Mouse (Mus musculus) midbrain, embryonic 15.5 days (tissue): ENCODE measurements at regions not wholly inside any gene's neighbourhood (a gene's known extent, or its start where the extent isn't known, plus 50 kb on each side); places are given as distances from the start of the nearest gene placed in this dataset.

Experiments
- ATAC-seq: fragments of 200-750 bp; cut with Nextera tagmentation; replicated peaks from 2 replicates; pipeline ENCODE4 v1.8.0; 2017; ENCODE audit warnings: moderate TSS enrichment
- H3K27ac ChIP-seq: fragments of 300-500 bp; sonication (generic); 2 replicates; pipeline ENCODE4 v1.5.1; 2015; ENCODE audit warnings: mild to moderate bottlenecking, inconsistent platforms
- H3K27me3 ChIP-seq: fragments of 300-500 bp; sonication (generic); replicated peaks from 2 replicates; pipeline ENCODE4 v1.6.1; 2015; ENCODE audit warnings: inconsistent platforms
- H3K36me3 ChIP-seq: fragments of 300-500 bp; sonication (generic); replicated peaks from 2 replicates; pipeline ENCODE4 v1.6.1; 2015; ENCODE audit warnings: inconsistent platforms
- H3K4me1 ChIP-seq: fragments of 300-500 bp; sonication (generic); 2 replicates; pipeline ENCODE4 v1.6.1; 2015; ENCODE audit warnings: inconsistent platforms
- H3K4me2 ChIP-seq: fragments of 300-500 bp; sonication (generic); 2 replicates; pipeline ENCODE4 v1.6.1; 2015; ENCODE audit warnings: inconsistent platforms, mild to moderate bottlenecking, moderate library complexity
- H3K4me3 ChIP-seq: fragments of 300-500 bp; sonication (generic); 2 replicates; pipeline ENCODE4 v1.5.1; 2015; ENCODE audit warnings: mild to moderate bottlenecking, inconsistent platforms
- H3K9ac ChIP-seq: fragments of 300-500 bp; sonication (generic); 2 replicates; pipeline ENCODE4 v1.6.1; 2015; ENCODE audit warnings: mild to moderate bottlenecking, inconsistent platforms
- H3K9me3 ChIP-seq: fragments of 300-500 bp; sonication (generic); 2 replicates; pipeline ENCODE4 v1.6.1; 2016; ENCODE audit warnings: inconsistent platforms
- WGBS: fragments of 180-500 bp; shearing (Covaris S2); methylation state at CpG from one replicate; pipeline ENCODE4 v1.1.7; 2015; ENCODE audit warnings: mixed read lengths; 5-methylcytosine and 5-hydroxymethylcytosine counted together

DNA sequence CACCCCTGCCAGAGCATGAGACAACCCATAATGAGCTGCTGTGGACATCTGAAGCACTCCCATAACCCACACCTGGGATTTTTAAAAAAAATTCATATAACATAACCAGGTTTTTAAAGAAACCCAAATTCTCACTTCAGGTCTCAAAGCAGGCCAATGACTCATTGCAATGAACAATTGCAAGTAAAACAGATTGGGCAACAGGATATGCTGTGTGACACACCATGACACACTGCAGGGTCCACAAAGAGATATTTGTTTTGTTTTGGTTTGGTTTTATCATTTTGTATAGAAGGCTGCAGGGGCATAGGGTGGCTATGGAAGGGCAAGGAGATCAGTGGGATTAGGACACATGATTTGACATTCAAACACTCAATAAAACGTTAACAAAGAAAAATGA lies 1082.1 kb upstream of the Zeb2 start:
- Histone ChIP-seq H3K4me3 (no peak overlapping the region), H3K9ac (no peak overlapping the region), H3K27me3 (no peaks in the 10 kb centered on the region), H3K9me3 (no peaks in the 10 kb centered on the region), H3K36me3 (no peaks in the 10 kb centered on the region), H3K4me2 (no peak overlapping the region), H3K27ac (no peak overlapping the region), H3K4me1 (no peaks in the 10 kb centered on the region)
- ATAC-seq, result no peak
- 53% methylated on average over 1 of the region's 1 CpGs for WGBS

DNA sequence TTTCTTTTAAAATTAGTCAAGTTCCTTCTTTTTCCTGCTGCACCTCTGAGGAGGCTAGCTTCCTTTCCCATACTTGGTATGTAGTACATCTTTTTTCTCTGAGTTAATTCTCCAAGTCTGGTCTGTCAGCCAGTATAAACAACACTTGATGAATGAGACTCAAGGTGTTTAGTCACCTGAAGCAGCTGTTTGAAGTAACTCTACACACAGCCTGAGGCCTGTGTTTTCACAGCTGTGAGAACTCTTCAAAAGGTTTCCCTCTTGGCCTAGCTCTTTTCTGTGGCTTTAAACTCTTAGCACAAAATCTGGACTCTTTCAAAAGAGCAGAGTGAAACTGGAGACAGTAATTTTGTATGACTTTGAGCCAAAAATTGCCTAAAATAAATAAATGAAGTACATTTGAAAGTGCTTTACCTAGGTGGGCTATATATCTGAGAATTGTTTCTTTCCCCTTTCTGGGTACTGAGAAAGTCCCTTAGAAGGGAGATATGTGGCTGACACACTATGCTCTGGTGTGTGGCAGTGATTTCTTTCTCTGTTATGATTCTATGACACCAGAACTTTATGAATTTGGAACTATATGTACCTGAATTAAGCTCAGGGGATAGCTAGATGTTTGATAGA lies 1070.2 kb upstream of the Zeb2 start:
- ATAC-seq, result no peak
- Histone ChIP-seq H3K4me2 (no peak overlapping the region), H3K9ac (no peak overlapping the region), H3K27ac (no peak overlapping the region), H3K9me3 (no peaks in the 10 kb centered on the region), H3K36me3 (no peaks in the 10 kb centered on the region), H3K27me3 (no peaks in the 10 kb centered on the region), H3K4me3 (no peak overlapping the region), H3K4me1 (no peaks in the 10 kb centered on the region)

DNA sequence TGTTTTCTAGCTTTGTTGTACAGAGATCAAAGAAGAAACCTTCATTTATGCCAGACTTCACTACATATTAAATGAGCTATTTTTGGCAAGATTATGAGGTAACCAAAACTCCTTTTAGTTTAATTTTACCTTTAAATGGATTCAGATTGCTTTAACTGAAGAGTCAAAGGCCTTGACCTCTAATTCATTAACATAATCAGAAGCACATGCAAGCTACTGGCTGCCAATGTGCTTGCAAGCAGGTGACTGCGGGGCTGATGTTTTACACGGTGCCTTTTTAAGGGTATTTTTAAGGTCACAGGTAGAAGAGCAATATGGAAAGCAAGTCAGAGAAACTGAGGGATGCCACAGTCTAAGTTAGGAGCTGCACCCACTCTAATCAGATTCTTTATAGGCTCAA lies 1066.0 kb upstream of the Zeb2 start:
- Histone ChIP-seq H3K9me3 (no peaks in the 10 kb centered on the region), H3K36me3 (no peaks in the 10 kb centered on the region), H3K27ac (no peak overlapping the region), H3K9ac (no peak overlapping the region), H3K27me3 (no peaks in the 10 kb centered on the region), H3K4me1 (no peaks in the 10 kb centered on the region), H3K4me3 (no peak overlapping the region), H3K4me2 (no peak overlapping the region)
- 87% methylated on average over 2 of the region's 2 CpGs for WGBS
- no peak for ATAC-seq

DNA sequence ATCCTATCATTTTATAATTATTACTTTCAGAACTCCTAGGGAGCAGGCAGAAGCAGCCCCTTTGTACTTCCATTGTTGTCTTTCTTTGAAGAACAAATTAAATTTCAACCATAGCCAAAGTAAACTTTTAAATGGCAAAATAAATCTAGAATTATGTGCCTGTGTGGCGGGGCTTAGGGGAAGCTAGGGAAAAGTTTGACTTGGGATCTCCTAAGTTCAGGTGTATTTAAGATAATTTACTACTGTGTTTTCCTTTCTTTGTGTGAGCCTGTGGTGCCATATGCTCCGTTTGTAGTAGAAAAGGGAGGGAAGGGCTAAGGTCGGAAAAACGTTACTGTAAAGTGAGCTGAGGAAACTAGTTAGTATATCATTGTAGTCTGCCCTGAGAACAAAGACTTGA lies 1062.5 kb upstream of the Zeb2 start:
- no peak overlapping the region for H3K9ac ChIP-seq
- 72% methylated on average over 4 of the region's 4 CpGs for WGBS
- no peaks in the 10 kb centered on the region for H3K27me3 ChIP-seq
- no peak overlapping the region for H3K4me2 ChIP-seq
- H3K36me3 ChIP-seq, result no peaks in the 10 kb centered on the region
- no peak overlapping the region for H3K27ac ChIP-seq
- no peaks in the 10 kb centered on the region for H3K4me1 ChIP-seq
- no peaks in the 10 kb centered on the region for H3K9me3 ChIP-seq
- no peak for ATAC-seq
- H3K4me3 ChIP-seq, result no peak overlapping the region

DNA sequence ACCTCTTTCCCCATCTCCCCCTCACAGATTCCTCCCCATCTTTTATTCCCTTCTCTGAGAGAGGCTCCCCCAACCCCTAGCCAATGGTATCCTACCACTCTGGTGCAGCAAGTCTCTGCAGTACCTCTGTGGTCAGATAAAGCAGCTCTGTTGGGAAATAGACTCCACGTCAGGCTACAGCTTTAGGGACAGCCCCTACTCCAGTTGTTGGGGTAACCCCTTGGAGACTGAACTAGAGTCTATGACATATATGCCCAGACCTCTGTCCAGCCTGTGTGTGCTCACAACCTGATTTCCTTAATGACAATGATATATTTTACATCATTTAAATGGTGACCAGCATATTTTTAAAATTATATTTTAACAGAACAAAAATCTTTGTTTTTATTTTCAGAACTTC lies 1051.3 kb upstream of the Zeb2 start:
- 59% methylated on average over 1 of the region's 1 CpGs for WGBS
- Histone ChIP-seq H3K36me3 (no peaks in the 10 kb centered on the region), H3K27me3 (no peaks in the 10 kb centered on the region), H3K4me3 (no peak overlapping the region), H3K9me3 (no peaks in the 10 kb centered on the region), H3K4me2 (no peak overlapping the region), H3K9ac (no peak overlapping the region), H3K27ac (no peak overlapping the region), H3K4me1 (no peaks in the 10 kb centered on the region)
- no peak for ATAC-seq

DNA sequence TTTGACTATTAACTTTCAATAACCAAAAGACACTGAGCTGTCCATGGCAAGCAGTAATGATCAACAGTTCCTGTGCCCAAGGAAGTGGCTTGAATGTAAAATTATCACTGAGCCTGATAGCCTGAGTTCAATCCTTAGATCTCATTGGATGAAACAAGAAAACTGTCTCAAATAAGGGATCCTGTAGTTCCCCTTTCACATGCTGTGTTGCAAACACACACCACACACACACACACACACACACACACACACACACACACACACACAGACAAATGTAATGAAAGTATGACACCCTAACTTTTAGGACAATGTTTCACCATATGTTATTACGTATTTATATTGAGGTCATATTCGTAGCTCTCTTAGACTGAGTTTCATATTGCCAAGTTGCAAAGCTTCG lies 1032.7 kb upstream of the Zeb2 start:
- H3K27me3 ChIP-seq, result no peaks in the 10 kb centered on the region
- H3K4me2 ChIP-seq, result no peak overlapping the region
- ATAC-seq, result no peak

DNA sequence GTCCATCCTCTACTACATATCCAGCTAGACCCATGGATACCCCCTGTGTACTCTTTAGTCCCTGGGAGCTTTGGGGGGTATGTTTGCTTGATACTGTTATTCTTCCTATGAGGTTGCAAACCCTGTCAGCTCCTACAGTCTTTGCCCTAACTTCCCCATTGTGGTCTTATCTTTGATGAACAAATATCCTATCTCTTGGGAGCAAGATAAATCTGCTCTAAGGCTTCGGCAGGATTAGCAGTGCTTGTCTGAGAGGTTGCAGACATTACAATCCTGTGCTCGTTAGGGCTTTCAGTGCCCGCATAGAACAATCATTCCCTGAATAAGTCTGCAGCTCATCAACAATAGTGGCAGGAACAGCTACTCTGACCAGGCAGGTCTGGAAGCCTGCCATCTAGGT lies 1002.7 kb upstream of the Zeb2 start:
- Histone ChIP-seq H3K4me1 (no peaks in the 10 kb centered on the region), H3K36me3 (no peaks in the 10 kb centered on the region), H3K27me3 (no peaks in the 10 kb centered on the region), H3K4me3 (no peak overlapping the region), H3K9ac (no peak overlapping the region), H3K9me3 (no peaks in the 10 kb centered on the region), H3K4me2 (no peak overlapping the region), H3K27ac (no peak overlapping the region)
- ATAC-seq, result no peak
- 45% methylated on average over 3 of the region's 3 CpGs for WGBS

More for the DNA sequence above, 1032.7 kb upstream of the Zeb2 start:
- WGBS, result 90% methylated on average over 3 of the region's 3 CpGs
- H3K9ac ChIP-seq, result no peak overlapping the region
- no peaks in the 10 kb centered on the region for H3K36me3 ChIP-seq
- no peaks in the 10 kb centered on the region for H3K9me3 ChIP-seq
- no peak overlapping the region for H3K4me3 ChIP-seq
- no peaks in the 10 kb centered on the region for H3K4me1 ChIP-seq
- no peak overlapping the region for H3K27ac ChIP-seq

DNA sequence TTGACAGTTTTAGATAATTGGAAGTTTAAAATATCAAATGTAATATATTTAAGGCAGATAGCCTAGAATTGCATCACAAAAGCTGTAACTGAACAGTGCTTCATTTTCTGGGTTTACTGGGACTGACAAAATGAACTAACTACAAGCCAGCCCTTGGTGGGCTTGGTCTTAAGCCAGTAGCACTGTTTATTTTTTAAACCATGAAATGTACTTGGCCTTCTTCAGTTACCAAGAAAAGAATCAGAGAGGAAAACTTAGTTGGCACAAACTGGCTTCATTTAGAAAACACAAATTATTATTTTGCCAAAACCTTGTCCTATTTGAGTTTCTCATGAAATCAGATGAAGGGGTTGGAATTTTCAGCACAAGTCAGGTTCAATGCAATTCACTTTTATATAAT lies 989.8 kb upstream of the Zeb2 start:
- no peaks in the 10 kb centered on the region for H3K36me3 ChIP-seq
- no peak overlapping the region for H3K27ac ChIP-seq
- ATAC-seq, result no peak

DNA sequence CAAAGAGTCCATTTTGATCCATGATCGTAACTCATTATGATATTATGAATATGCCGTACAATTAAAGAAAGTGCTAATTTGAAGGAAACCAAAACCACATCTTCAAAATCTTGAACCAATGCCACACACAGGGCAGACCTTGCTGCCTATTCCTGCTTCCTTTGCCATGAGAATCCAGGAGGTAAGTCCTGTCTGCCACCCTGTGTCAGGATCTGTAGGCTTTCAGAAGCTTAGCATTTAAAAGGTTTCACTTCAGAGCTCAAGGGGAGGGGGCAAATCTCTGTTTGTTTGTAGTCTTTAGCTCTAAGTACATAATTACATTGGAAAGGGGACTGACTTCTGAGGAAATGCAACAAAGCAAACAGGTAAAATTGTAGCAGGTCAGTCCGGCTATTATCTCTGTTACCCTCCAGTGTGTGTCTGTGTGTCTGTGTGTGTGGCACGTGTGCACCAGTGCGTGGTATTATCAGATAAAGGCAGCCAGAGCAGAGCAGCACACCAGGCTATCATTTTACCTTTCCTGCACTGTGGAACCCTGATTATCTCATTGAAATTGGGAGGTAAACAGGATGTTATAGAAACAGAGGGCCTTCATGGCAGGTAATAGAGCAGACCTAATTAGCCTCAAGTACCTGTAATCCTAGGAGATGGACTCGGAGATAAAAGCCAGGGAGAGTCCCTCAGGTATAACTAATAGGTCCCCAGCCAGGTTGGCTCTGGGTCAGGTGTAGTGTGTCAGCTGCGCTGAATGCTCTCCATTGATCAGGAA lies 948.0 kb upstream of the Zeb2 start:
- H3K27ac ChIP-seq, result no peak overlapping the region
- H3K4me1 ChIP-seq, result no peaks in the 10 kb centered on the region
- ATAC-seq, result peak; percentile 60; the same call in 1 of the 2 replicates
- no peak overlapping the region for H3K9ac ChIP-seq
- no peak overlapping the region for H3K4me2 ChIP-seq
- H3K27me3 ChIP-seq, result no peaks in the 10 kb centered on the region
- no peaks in the 10 kb centered on the region for H3K36me3 ChIP-seq
- 64% methylated on average over 7 of the region's 7 CpGs for whole genome bisulfite sequencing
- no peaks in the 10 kb centered on the region for H3K9me3 ChIP-seq
- no peak overlapping the region for H3K4me3 ChIP-seq

More for the DNA sequence above, 989.8 kb upstream of the Zeb2 start:
- Histone ChIP-seq H3K9ac (no peak overlapping the region), H3K9me3 (no peaks in the 10 kb centered on the region), H3K4me1 (no peaks in the 10 kb centered on the region), H3K4me3 (no peak overlapping the region), H3K4me2 (no peak overlapping the region), H3K27me3 (no peaks in the 10 kb centered on the region)

DNA sequence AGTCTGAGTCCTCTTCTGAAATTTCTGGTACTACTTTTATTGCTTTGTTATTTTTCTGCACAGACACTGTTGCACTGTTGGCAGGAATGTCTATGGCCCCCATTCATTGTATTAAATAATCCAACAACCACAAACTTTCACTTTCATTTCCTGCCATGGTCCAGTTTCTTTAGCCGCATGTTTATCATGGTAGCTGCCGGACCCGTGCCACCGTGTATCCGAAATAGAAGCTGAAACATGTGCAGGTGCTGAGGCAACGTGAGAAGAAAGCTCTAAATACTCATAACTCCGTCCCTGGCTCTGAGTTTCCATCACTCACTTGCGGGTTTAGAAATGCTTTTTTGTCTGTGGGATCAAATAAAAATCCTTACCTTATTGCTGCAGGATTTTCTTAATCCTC lies 938.5 kb upstream of the Zeb2 start:
- H3K9ac ChIP-seq, result no peak overlapping the region
- H3K4me1 ChIP-seq, result no peaks in the 10 kb centered on the region
- no peaks in the 10 kb centered on the region for H3K36me3 ChIP-seq
- H3K27ac ChIP-seq, result no peak overlapping the region
- H3K9me3 ChIP-seq, result no peaks in the 10 kb centered on the region
- H3K4me2 ChIP-seq, result no peak overlapping the region
- 86% methylated on average over 8 of the region's 8 CpGs for WGBS
- no peaks in the 10 kb centered on the region for H3K27me3 ChIP-seq
- no peak overlapping the region for H3K4me3 ChIP-seq
- no peak for ATAC-seq

DNA sequence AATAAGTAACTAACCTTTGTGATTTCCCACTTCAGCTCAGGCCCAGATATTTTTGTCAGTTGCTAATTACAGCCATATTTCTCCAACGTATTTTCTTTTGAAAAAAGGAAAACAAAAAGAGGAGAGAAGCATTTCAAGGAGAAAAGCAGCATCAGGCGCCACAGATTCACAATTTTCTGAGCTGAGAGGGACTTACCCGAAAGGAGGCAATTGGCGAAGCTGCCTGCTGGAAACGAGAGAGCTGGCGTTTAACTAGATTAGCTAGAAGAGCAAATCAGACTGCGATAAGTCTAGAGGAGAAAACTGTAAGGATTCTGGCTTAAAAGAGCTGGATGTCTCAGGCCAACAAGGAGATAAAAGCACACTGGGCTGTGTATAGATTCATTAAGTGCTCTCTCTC lies 937.7 kb upstream of the Zeb2 start:
- 45% methylated on average over 7 of the region's 7 CpGs for WGBS
- no peaks in the 10 kb centered on the region for H3K9me3 ChIP-seq
- no peaks in the 10 kb centered on the region for H3K27me3 ChIP-seq
- no peak for ATAC-seq
- H3K4me3 ChIP-seq, result no peak overlapping the region
- no peak overlapping the region for H3K4me2 ChIP-seq
- H3K4me1 ChIP-seq, result no peaks in the 10 kb centered on the region
- 0 out of 2 replicates have a peak overlapping the region, but pooled peaks have one; percentile 15 for H3K27ac ChIP-seq
- H3K36me3 ChIP-seq, result no peaks in the 10 kb centered on the region
- no peak overlapping the region for H3K9ac ChIP-seq

DNA sequence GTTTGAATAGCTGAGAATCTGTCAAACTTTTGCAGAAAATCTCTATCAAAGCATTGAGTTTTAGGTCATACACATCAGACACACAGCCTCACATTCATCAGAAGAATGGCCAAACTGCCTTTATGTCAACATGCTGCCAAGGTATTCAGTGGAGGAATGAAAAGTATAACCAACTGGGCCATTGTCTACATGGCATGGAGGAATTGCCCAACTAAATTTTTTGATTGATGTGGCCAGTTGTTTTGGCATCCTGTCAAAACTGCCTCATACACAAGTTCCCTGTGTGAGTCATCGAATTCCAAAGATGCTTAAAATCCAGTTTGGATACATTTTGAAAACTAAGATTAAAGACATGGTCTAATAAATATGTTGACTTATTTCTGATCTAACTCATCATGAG lies 904.7 kb upstream of the Zeb2 start:
- Histone ChIP-seq H3K4me1 (no peaks in the 10 kb centered on the region), H3K9ac (no peak overlapping the region), H3K4me2 (no peak overlapping the region), H3K27me3 (no peaks in the 10 kb centered on the region), H3K4me3 (no peak overlapping the region), H3K36me3 (no peaks in the 10 kb centered on the region), H3K9me3 (no peaks in the 10 kb centered on the region), H3K27ac (no peak overlapping the region)
- no peak for ATAC-seq
- 84% methylated on average over 1 of the region's 1 CpGs for WGBS

DNA sequence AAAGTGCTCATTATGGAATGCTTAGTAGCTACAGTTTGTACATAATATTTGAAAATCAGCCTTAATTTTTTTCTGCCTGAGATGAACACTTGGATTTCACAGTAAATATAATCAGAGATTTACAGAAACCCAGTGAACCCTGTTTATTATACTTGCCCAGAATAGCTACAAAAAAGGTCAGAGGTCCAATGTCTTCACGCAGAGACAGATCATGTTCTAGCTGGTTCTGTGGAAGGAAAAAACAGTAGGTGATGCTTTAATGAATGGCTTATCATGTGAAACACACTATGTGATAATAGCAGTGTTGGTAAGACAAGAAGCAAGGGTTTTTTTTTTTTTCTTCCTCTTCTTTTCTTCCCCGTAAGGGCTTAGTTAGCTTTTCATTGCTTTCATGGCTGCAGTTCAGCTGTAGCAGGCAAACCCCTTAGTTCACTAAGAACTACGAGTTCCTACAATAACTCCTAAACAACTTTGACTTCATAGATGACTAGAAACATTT lies 896.6 kb upstream of the Zeb2 start:
- WGBS, result 63% methylated on average over 3 of the region's 3 CpGs
- Histone ChIP-seq H3K27me3 (no peaks in the 10 kb centered on the region), H3K36me3 (no peaks in the 10 kb centered on the region), H3K4me1 (no peaks in the 10 kb centered on the region), H3K27ac (no peak overlapping the region), H3K4me3 (no peak overlapping the region), H3K9ac (no peak overlapping the region), H3K4me2 (no peak overlapping the region), H3K9me3 (no peaks in the 10 kb centered on the region)
- no peak; the same call in 1 of the 2 replicates for ATAC-seq
